In genomic region chr2:153509211-153510029, GRCm38 (mm10) we compare ENCODE assay signal across 8 mouse cellular contexts. TPM values are rescaled to one million over a fixed set of nuclear protein-coding genes. Genes with fewer than 3 reads are reported as not detected.
DNase-seq lines count a peak whose midpoint lies in the region; ATAC-seq lines count a peak whose summit lies in the region.

No protein-coding gene starts in this region.

- no peaks in the 10 kb centered on the region for H3K36me3 ChIP-seq in forebrain, embryonic 15.5 days
- H3K36me3 ChIP-seq in midbrain, embryonic 10.5 days: no peaks in the 10 kb centered on the region

- H3K9ac ChIP-seq in forebrain, embryonic 15.5 days (replicated peaks): peak overlapping the region; percentile 11; the same call in 1 of the 2 replicates

- H3K4me2 ChIP-seq in forebrain, embryonic 15.5 days (replicated peaks): 0 out of 2 replicates have a peak overlapping the region, but pooled peaks have one; percentile 1

- H3K27me3 ChIP-seq in forebrain, embryonic 15.5 days: no peaks in the 10 kb centered on the region
- peaks cover 46% of the 10 kb centered on the region for H3K27me3 ChIP-seq in midbrain, embryonic 10.5 days (ENCODE audit: low read depth, poor library complexity, severe bottlenecking)

- ATAC-seq in forebrain, embryonic 15.5 days (replicated peaks): peak; percentile 46
- no peak for ATAC-seq in granulocyte monocyte progenitor cell, adult 5-6 weeks (replicated peaks; ENCODE audit: poor library complexity, severe bottlenecking)

- DNase-seq in adrenal gland, adult 2 months: peak; percentile 82
- DNase-seq in adrenal gland, postnatal 4 days (ENCODE audit: low spot score in 2 of 2): no peak
- DNase-seq in right cerebral cortex, postnatal 25 days: peak; percentile 59
- no peak for DNase-seq in right cerebral cortex, postnatal 4 days
- DNase-seq in midbrain, embryonic 10.5 days (ENCODE audit: low spot score): peak; percentile 63
- DNase-seq in gastrocnemius, postnatal 25 days: no peak

- 10% methylated on average over 18 of the region's 18 CpGs for WGBS in forebrain, embryonic 15.5 days
- WGBS in midbrain, embryonic 10.5 days: 7% methylated on average over 18 of the region's 18 CpGs

- H3K4me1 ChIP-seq in forebrain, embryonic 15.5 days: peaks cover 33% of the 10 kb centered on the region
- peaks cover 56% of the 10 kb centered on the region for H3K4me1 ChIP-seq in midbrain, embryonic 10.5 days

- no peaks in the 10 kb centered on the region for H3K9me3 ChIP-seq in forebrain, embryonic 15.5 days
- no peaks in the 10 kb centered on the region for H3K9me3 ChIP-seq in midbrain, embryonic 10.5 days (replicated peaks)

- no peak overlapping the region for H3K4me3 ChIP-seq in forebrain, embryonic 15.5 days
- peak overlapping the region; percentile 26; the same call in 1 of the 2 replicates for H3K4me3 ChIP-seq in midbrain, embryonic 10.5 days

- peak overlapping the region; percentile 64 for H3K27ac ChIP-seq in forebrain, embryonic 15.5 days (replicated peaks)
- H3K27ac ChIP-seq in midbrain, embryonic 10.5 days (replicated peaks): peak overlapping the region; percentile 78

RNA-seq across cellular contexts. Expression of gene 4930404H24Rik, which starts 16.8 kb away (rescaled TPM):
- not detected for total RNA-seq in adrenal gland, adult 2 months (2021)
- polyA plus RNA-seq in adrenal gland, adult 2 months (2012; rRNA removed): not detected in 2 replicates
- total RNA-seq in adrenal gland, postnatal 4 days (2021): not detected
- polyA plus RNA-seq in forebrain, embryonic 15.5 days (2015; fragmentation: Nextera tagmentation; extraction: Ambion mirVana): not detected in 2 replicates
- polyA plus RNA-seq in midbrain, embryonic 10.5 days (2016; fragmentation: Nextera tagmentation; extraction: Ambion mirVana): not detected in 2 replicates
- total RNA-seq in granulocyte monocyte progenitor cell, adult 5-6 weeks (2014; fragmentation: Nextera tagmentation): not detected in 2 replicates
- total RNA-seq in granulocyte monocyte progenitor cell, adult 5-6 weeks (2017): not detected in 2 replicates
- total RNA-seq in gastrocnemius, postnatal 25 days (2021): not detected

RNA-seq across cellular contexts. Expression of gene Nol4l, which starts 20.4 kb away (rescaled TPM):
- 10 to 100 TPM; 11.5 to 16.4 TPM for total RNA-seq in adrenal gland, adult 2 months (2021)
- 6.5 and 9.2 TPM in 2 replicates for polyA plus RNA-seq in adrenal gland, adult 2 months (2012; rRNA removed)
- 10 to 100 TPM; 26.7 to 26.9 TPM for total RNA-seq in adrenal gland, postnatal 4 days (2021)
- polyA plus RNA-seq in forebrain, embryonic 15.5 days (2015; fragmentation: Nextera tagmentation; extraction: Ambion mirVana): 44.1 and 44.8 TPM in 2 replicates
- 12.8 and 16.8 TPM in 2 replicates for polyA plus RNA-seq in midbrain, embryonic 10.5 days (2016; fragmentation: Nextera tagmentation; extraction: Ambion mirVana)
- total RNA-seq in granulocyte monocyte progenitor cell, adult 5-6 weeks (2014; fragmentation: Nextera tagmentation): 4.7 and 7.4 TPM in 2 replicates
- 0.72 and 0.86 TPM in 2 replicates for total RNA-seq in granulocyte monocyte progenitor cell, adult 5-6 weeks (2017)
- total RNA-seq in gastrocnemius, postnatal 25 days (2021): 1 to 10 TPM; 1.4 to 1.6 TPM

Comparison
In these comparisons a context has a peak if more than half of its experiments do, and no peak if none do; other contexts are left out.
1. DNase-seq: peak in adrenal gland, adult 2 months (single experiment), right cerebral cortex, postnatal 25 days (single experiment) and midbrain, embryonic 10.5 days (single experiment); none in adrenal gland, postnatal 4 days (0 of 2), right cerebral cortex, postnatal 4 days (single experiment) and gastrocnemius, postnatal 25 days (single experiment).